In genomic region chr5:138656477-138657156, GRCm38 (mm10) we compare ENCODE assay signal across 9 mouse cellular contexts. TPM values are rescaled to one million over a fixed set of nuclear protein-coding genes. Genes with fewer than 3 reads are reported as not detected.
DNase-seq lines count a peak whose midpoint lies in the region; ATAC-seq and TF ChIP-seq lines count a peak whose summit lies in the region.
"Had no signal": no experiment of that assay in that cellular context is flagged by ENCODE, and none has a peak within 500 bp of the region (broad histone marks: within the 10 kb centered on the region; RNA-seq: fewer than 3 reads in every experiment).

No protein-coding gene starts in this region.

- 12% methylated on average over 2 of the region's 2 CpGs for WGBS in hindbrain, embryonic 12.5 days

- H3K4me1 ChIP-seq in bone marrow macrophage, adult 2 months (ENCODE audit: control insufficient read depth, insufficient read depth, low read length): no peaks in the 10 kb centered on the region; the same call in 1 of the 2 replicates
- no peaks in the 10 kb centered on the region for H3K4me1 ChIP-seq in hindbrain, embryonic 12.5 days
- H3K4me1 ChIP-seq: lung, embryonic 15.5 days had no signal

- peaks cover 5% of the 10 kb centered on the region; the same call in 1 of the 2 replicates for H3K36me3 ChIP-seq in hindbrain, embryonic 12.5 days

- H3K9me3 ChIP-seq in hindbrain, embryonic 12.5 days (replicated peaks): no peaks in the 10 kb centered on the region
- H3K9me3 ChIP-seq: lung, embryonic 15.5 days had no signal

- TF ChIP-seq CTCF in bone marrow macrophage, adult 2 months (IDR thresholded peaks at IDR 0.05; ENCODE audit: low read depth, low read length): 0 out of 2 replicates have a peak, but pooled peaks have one; percentile 24

- peak; percentile 54 for DNase-seq in kidney, adult 18-20 months
- DNase-seq in kidney, adult 11 months: no peak
- DNase-seq in fibroblast of lung, adult 2 months (ENCODE audit: low read depth): peak; percentile 23
- peak; percentile 55 to 72 for DNase-seq in layer of hippocampus, postnatal 10 days (ENCODE audit: low spot score in 2 of 2)
- peak; percentile 29 for DNase-seq in lung, postnatal 36 days
- peak; percentile 25 for DNase-seq in right cerebral cortex, postnatal 25 days

- H3K9ac ChIP-seq in hindbrain, embryonic 12.5 days: no peak overlapping the region
- H3K9ac ChIP-seq: lung, embryonic 15.5 days had no signal

- ATAC-seq in hindbrain, embryonic 12.5 days (ENCODE audit: low FRiP score): peak; percentile 80

- H3K27me3 ChIP-seq in hindbrain, embryonic 12.5 days: no peaks in the 10 kb centered on the region
- H3K27me3 ChIP-seq: lung, embryonic 15.5 days had no signal

- TF ChIP-seq POLR2A in bone marrow macrophage, adult 2 months (IDR thresholded peaks at IDR 0.05; ENCODE audit: borderline replicate concordance, low read depth, low read length): no peak

- no peak overlapping the region for H3K27ac ChIP-seq in bone marrow macrophage, adult 2 months (ENCODE audit: insufficient read depth, low read depth, low read length)
- H3K27ac ChIP-seq in hindbrain, embryonic 12.5 days: no peak overlapping the region
- H3K27ac ChIP-seq: lung, embryonic 15.5 days had no signal

- H3K4me3 ChIP-seq in bone marrow macrophage, adult 2 months (ENCODE audit: insufficient read depth, low read length): no peak overlapping the region
- no peak overlapping the region for H3K4me3 ChIP-seq in hindbrain, embryonic 12.5 days
- H3K4me3 ChIP-seq: lung, embryonic 15.5 days had no signal

- H3K4me2 ChIP-seq in hindbrain, embryonic 12.5 days (replicated peaks): no peak overlapping the region
- H3K4me2 ChIP-seq: lung, embryonic 15.5 days had no signal

RNA-seq across cellular contexts. Expression of gene A430033K04Rik, which starts 34.0 kb away (rescaled TPM):
- polyA plus RNA-seq in bone marrow macrophage, adult 2 months (2012; ENCODE audit: insufficient read depth, insufficient read length, missing spikeins): 3.4 and 3.8 TPM in 2 replicates
- 18.2 and 18.8 TPM in 2 replicates for polyA plus RNA-seq in hindbrain, embryonic 12.5 days (2016; fragmentation: Nextera tagmentation; extraction: Ambion mirVana)
- total RNA-seq in layer of hippocampus, postnatal 10 days (2021): 10 to 100 TPM; 12.5 to 13.6 TPM

RNA-seq across cellular contexts. Expression of gene Zfp68, which starts 37.1 kb away (rescaled TPM):
- 23.0 and 28.8 TPM in 2 replicates for polyA plus RNA-seq in bone marrow macrophage, adult 2 months (2012; ENCODE audit: insufficient read depth, insufficient read length, missing spikeins)
- polyA plus RNA-seq in hindbrain, embryonic 12.5 days (2016; fragmentation: Nextera tagmentation; extraction: Ambion mirVana): 84.2 and 89.4 TPM in 2 replicates
- 10 to 100 TPM; 33.1 to 35.3 TPM for total RNA-seq in layer of hippocampus, postnatal 10 days (2021)
